9 mouse cellular contexts compared by ENCODE assay signal in genomic region chr5:32712221-32713041, GRCm38 (mm10).
DNase-seq lines count a peak whose midpoint lies in the region; ATAC-seq lines count a peak whose summit lies in the region.
"Had no signal": no experiment of that assay in that cellular context is flagged by ENCODE, and none has a peak within 500 bp of the region (broad histone marks: within the 10 kb centered on the region; RNA-seq: fewer than 3 reads in every experiment).

No protein-coding gene starts in this region.

- H3K4me1 ChIP-seq in heart, embryonic 15.5 days (replicated peaks) = peaks cover 7% of the 10 kb centered on the region
- H3K4me1 ChIP-seq in heart, embryonic 11.5 days (ENCODE audit: control insufficient read depth, insufficient read depth, low read length) = 0 out of 2 replicates have a peak, but pooled peaks cover 2% of the 10 kb centered on the region
- H3K4me1 ChIP-seq in hindbrain, embryonic 15.5 days (replicated peaks) = peaks cover 11% of the 10 kb centered on the region
- H3K4me1 ChIP-seq in midbrain, embryonic 16.5 days (ENCODE audit: control insufficient read depth, insufficient read depth, low read length) = peaks cover 9% of the 10 kb centered on the region

- peak overlapping the region; percentile 69; the same call in 1 of the 2 replicates for H3K4me2 ChIP-seq in heart, embryonic 15.5 days
- no peak overlapping the region; the same call in 1 of the 2 replicates for H3K4me2 ChIP-seq in heart, embryonic 11.5 days
- peak overlapping the region; percentile 92 for H3K4me2 ChIP-seq in hindbrain, embryonic 15.5 days
- peak overlapping the region; percentile 90 for H3K4me2 ChIP-seq in midbrain, embryonic 16.5 days (ENCODE audit: low read length)

- ATAC-seq in heart, embryonic 15.5 days (replicated peaks; ENCODE audit: insufficient number of reproducible peaks, insufficient read depth, low FRiP score, low read depth) = no peak
- no peak for ATAC-seq in heart, embryonic 11.5 days (replicated peaks; ENCODE audit: insufficient number of reproducible peaks, low FRiP score, low TSS enrichment)
- no peak for ATAC-seq in hindbrain, embryonic 15.5 days (ENCODE audit: low FRiP score, low read depth)
- no peak for ATAC-seq in midbrain, embryonic 16.5 days

- no peaks in the 10 kb centered on the region for H3K27me3 ChIP-seq in heart, embryonic 15.5 days
- no peaks in the 10 kb centered on the region for H3K27me3 ChIP-seq in heart, embryonic 11.5 days (ENCODE audit: control insufficient read depth, insufficient read depth, low read length)
- no peaks in the 10 kb centered on the region for H3K27me3 ChIP-seq in hindbrain, embryonic 15.5 days
- no peaks in the 10 kb centered on the region for H3K27me3 ChIP-seq in midbrain, embryonic 16.5 days (ENCODE audit: control insufficient read depth, insufficient read depth, low read depth, low read length)

- H3K27ac ChIP-seq in heart, embryonic 15.5 days = peak overlapping the region; percentile 94; the same call in 1 of the 2 replicates
- no peak overlapping the region for H3K27ac ChIP-seq in heart, embryonic 11.5 days (ENCODE audit: low read depth, low read length)
- 0 out of 2 replicates have a peak overlapping the region, but pooled peaks have one; percentile 88 for H3K27ac ChIP-seq in hindbrain, embryonic 15.5 days (replicated peaks)
- no peak overlapping the region for H3K27ac ChIP-seq in midbrain, embryonic 16.5 days (ENCODE audit: low read length)

- intact Hi-C loops in heart, postnatal 25 days (cut with DNase I) = loop anchor here (5.0 to 10.0 kb wide), 3 partner anchors 125 to 320 kb away; partner anchors contain the start of gene Prr14l

- H3K36me3 ChIP-seq in heart, embryonic 15.5 days = no peaks in the 10 kb centered on the region
- no peaks in the 10 kb centered on the region for H3K36me3 ChIP-seq in heart, embryonic 11.5 days (ENCODE audit: control insufficient read depth, insufficient read depth, low read length)
- no peaks in the 10 kb centered on the region for H3K36me3 ChIP-seq in hindbrain, embryonic 15.5 days
- H3K36me3 ChIP-seq in midbrain, embryonic 16.5 days (ENCODE audit: control insufficient read depth, insufficient read depth, low read length) = no peaks in the 10 kb centered on the region

- WGBS in heart, embryonic 15.5 days = 68% methylated on average over 4 of the region's 4 CpGs
- WGBS in heart, embryonic 11.5 days (ENCODE audit: insufficient replicate concordance) = 68% methylated on average over 4 of the region's 4 CpGs
- 72% methylated on average over 4 of the region's 4 CpGs for whole genome bisulfite sequencing in hindbrain, embryonic 15.5 days
- WGBS in midbrain, embryonic 16.5 days = 61% methylated on average over 4 of the region's 4 CpGs

- DNase-seq in T-cell, adult 2 months (ENCODE audit: low spot score) = peak; percentile 10
- no peak for DNase-seq in layer of hippocampus, postnatal 36 days
- DNase-seq in left cerebral cortex, adult 11 months (ENCODE audit: low spot score) = no peak
- no peak for DNase-seq in heart, postnatal 25 days (ENCODE audit: low spot score)
- DNase-seq: heart, adult 18-20 months had no signal

- peak overlapping the region; percentile 73 for H3K4me3 ChIP-seq in heart, embryonic 15.5 days
- H3K4me3 ChIP-seq in heart, embryonic 11.5 days (ENCODE audit: low read depth, low read length) = no peak overlapping the region
- H3K4me3 ChIP-seq in hindbrain, embryonic 15.5 days = peak overlapping the region; percentile 72
- peak overlapping the region; percentile 71; the same call in 1 of the 2 replicates for H3K4me3 ChIP-seq in midbrain, embryonic 16.5 days (ENCODE audit: low read depth, low read length)

- H3K9me3 ChIP-seq in heart, embryonic 15.5 days (replicated peaks) = no peaks in the 10 kb centered on the region
- H3K9me3 ChIP-seq in heart, embryonic 11.5 days (replicated peaks; ENCODE audit: control insufficient read depth, low read length) = no peaks in the 10 kb centered on the region
- no peaks in the 10 kb centered on the region for H3K9me3 ChIP-seq in hindbrain, embryonic 15.5 days
- H3K9me3 ChIP-seq in midbrain, embryonic 16.5 days (replicated peaks; ENCODE audit: control insufficient read depth, low read length, poor library complexity, severe bottlenecking) = no peaks in the 10 kb centered on the region

- no peak overlapping the region for H3K9ac ChIP-seq in heart, embryonic 15.5 days
- H3K9ac ChIP-seq in heart, embryonic 11.5 days (ENCODE audit: low read depth, low read length) = no peak overlapping the region
- no peak overlapping the region for H3K9ac ChIP-seq in hindbrain, embryonic 15.5 days
- peak overlapping the region; percentile 83; the same call in 1 of the 2 replicates for H3K9ac ChIP-seq in midbrain, embryonic 16.5 days (ENCODE audit: low read depth, low read length)

Comparison
In these comparisons a context has a peak if more than half of its experiments do, and no peak if none do; other contexts are left out.
1. H3K27ac ChIP-seq: peak in heart, embryonic 15.5 days (single experiment) and hindbrain, embryonic 15.5 days (single experiment); none in heart, embryonic 11.5 days (single experiment) and midbrain, embryonic 16.5 days (single experiment).